ENCODE assay signal across 10 mouse cellular contexts in the genomic region with DNA sequence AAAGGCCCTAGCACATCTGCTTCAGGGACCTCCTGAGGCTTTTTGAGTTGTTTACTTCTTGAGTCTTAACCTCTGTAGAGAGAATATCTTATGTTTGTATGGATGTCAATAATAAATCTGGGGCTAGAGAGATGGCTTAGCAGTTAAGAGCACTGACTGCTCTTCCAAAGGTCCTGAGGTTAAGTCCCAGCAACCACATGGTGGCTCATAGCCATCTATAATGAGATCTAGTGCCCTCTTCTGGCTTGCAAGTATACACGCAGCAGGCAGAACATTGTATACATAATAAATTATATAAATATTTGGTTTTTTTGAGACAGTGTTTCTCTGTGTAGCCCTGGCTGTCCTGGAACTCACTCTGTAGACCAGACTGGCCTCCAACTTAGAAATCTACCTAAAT. TPM values are rescaled to one million over a fixed set of nuclear protein-coding genes. Genes with fewer than 3 reads are reported as not detected.
A peak's percentile ranks its signal among the peaks of the same experiment; 100 is the strongest.
DNase-seq lines count a peak whose midpoint lies in the region; ATAC-seq and TF ChIP-seq lines count a peak whose summit lies in the region.
"Had no signal": no experiment of that assay in that cellular context is flagged by ENCODE, and none has a peak within 500 bp of the region (broad histone marks: within the 10 kb centered on the region; RNA-seq: fewer than 3 reads in every experiment).

No protein-coding gene starts in this region.

- intact Hi-C loops in gastrocnemius, postnatal 14 days (cut with DNase I; ENCODE audit: low total_unique reads): loop anchor here (10.0 kb wide), 2 partner anchors 61 to 221 kb away; partner anchors contain the start of gene Arid3b

- H3K4me1 ChIP-seq in heart, postnatal 0 days (ENCODE audit: control insufficient read depth, insufficient read depth): peaks cover 13% of the 10 kb centered on the region
- peaks cover 11 to 19% of the 10 kb centered on the region in 2 experiments for H3K4me1 ChIP-seq in CH12.LX (ENCODE audit: control insufficient read depth in 1 of 2, insufficient read depth in 2 of 2)
- peaks cover 72% of the 10 kb centered on the region for H3K4me1 ChIP-seq in liver, embryonic 12.5 days
- H3K4me1 ChIP-seq in forebrain, embryonic 14.5 days (ENCODE audit: control insufficient read depth, insufficient read depth, low read length): no peaks in the 10 kb centered on the region
- H3K4me1 ChIP-seq: forebrain, embryonic 13.5 days had no signal

- H3K4me2 ChIP-seq in heart, postnatal 0 days (ENCODE audit: low read depth, low read length): no peak overlapping the region
- H3K4me2 ChIP-seq in CH12.LX (ENCODE audit: insufficient read depth, low read depth, poor library complexity, severe bottlenecking): no peak overlapping the region
- peak overlapping the region; percentile 11 for H3K4me2 ChIP-seq in liver, embryonic 12.5 days
- no peak overlapping the region for H3K4me2 ChIP-seq in forebrain, embryonic 14.5 days (ENCODE audit: low read length)
- H3K4me2 ChIP-seq: forebrain, embryonic 13.5 days had no signal

- H3K9ac ChIP-seq in heart, postnatal 0 days (replicated peaks; ENCODE audit: low read depth, low read length): no peak overlapping the region
- H3K9ac ChIP-seq in CH12.LX (ENCODE audit: insufficient read depth, low read depth): no peak overlapping the region
- H3K9ac ChIP-seq in liver, embryonic 12.5 days: peak overlapping the region; percentile 57
- H3K9ac ChIP-seq in forebrain, embryonic 14.5 days (ENCODE audit: low read length): no peak overlapping the region
- H3K9ac ChIP-seq: forebrain, embryonic 13.5 days had no signal

- no peaks in the 10 kb centered on the region for H3K79me2 ChIP-seq in CH12.LX (replicated peaks; ENCODE audit: control insufficient read depth, extremely low read depth, insufficient read depth, poor library complexity, severe bottlenecking)

- 10% methylated on average over 1 of the region's 1 CpGs for WGBS in heart, postnatal 0 days
- WGBS in liver, embryonic 12.5 days (ENCODE audit: insufficient replicate concordance): 0% methylated on average over 1 of the region's 1 CpGs
- WGBS in forebrain, embryonic 14.5 days: 24% methylated on average over 1 of the region's 1 CpGs

- no peaks in the 10 kb centered on the region for H3K27me3 ChIP-seq in heart, postnatal 0 days (ENCODE audit: control insufficient read depth, insufficient read depth, low read length)
- no peaks in the 10 kb centered on the region for H3K27me3 ChIP-seq in CH12.LX (replicated peaks)
- no peaks in the 10 kb centered on the region; the same call in 1 of the 2 replicates for H3K27me3 ChIP-seq in liver, embryonic 12.5 days (replicated peaks)
- no peaks in the 10 kb centered on the region for H3K27me3 ChIP-seq in forebrain, embryonic 14.5 days (replicated peaks; ENCODE audit: control insufficient read depth, insufficient read depth, low read length)
- H3K27me3 ChIP-seq: forebrain, embryonic 13.5 days had no signal

- dilution Hi-C loops in CH12.LX (cut with MboI; ENCODE audit: extremely low pct_ligation_motif_present, extremely low pct_unique_long_range_greater_than_20kb, low sequenced_read_pairs): no loop called here

- in situ Hi-C loops in CH12.LX (cut with MboI; ENCODE audit: low pct_ligation_motif_present, low pct_unique_long_range_greater_than_20kb, low sequenced_read_pairs): no loop called here

- H3K9me3 ChIP-seq in heart, postnatal 0 days (replicated peaks; ENCODE audit: control insufficient read depth, low read length): no peaks in the 10 kb centered on the region
- H3K9me3 ChIP-seq in CH12.LX (replicated peaks; ENCODE audit: low read length): no peaks in the 10 kb centered on the region
- no peaks in the 10 kb centered on the region for H3K9me3 ChIP-seq in liver, embryonic 12.5 days (replicated peaks)
- no peaks in the 10 kb centered on the region for H3K9me3 ChIP-seq in forebrain, embryonic 14.5 days (replicated peaks; ENCODE audit: control insufficient read depth, low read length)
- H3K9me3 ChIP-seq: forebrain, embryonic 13.5 days had no signal

- TF ChIP-seq EP300 in heart, postnatal 0 days (IDR thresholded peaks at IDR 0.05; ENCODE audit: low read depth): no peak
- no peak for TF ChIP-seq EP300 in CH12.LX (IDR thresholded peaks at IDR 0.05; ENCODE audit: low read length)

- TF ChIP-seq POLR2A in CH12.LX (IDR thresholded peaks at IDR 0.05; ENCODE audit: low read depth, low read length): no peak

- peak; percentile 43 for TF ChIP-seq CTCF in heart, postnatal 0 days (IDR thresholded peaks at IDR 0.05; ENCODE audit: low read depth)
- TF ChIP-seq CTCF in CH12.LX (conservative IDR thresholded peaks at IDR 0.05 in 1 of 2, IDR thresholded peaks at IDR 0.05 in 1 of 2; ENCODE audit: low read depth in 2 of 2, low read length in 2 of 2): peak in 1 of 2 experiments; percentile 73; a peak in 2 of 4 replicates

- peak; percentile 47 for TF ChIP-seq RAD21 in CH12.LX (IDR thresholded peaks at IDR 0.05; ENCODE audit: low read depth, low read length)

- ATAC-seq in heart, postnatal 0 days (ENCODE audit: insufficient read depth, low read depth): no peak
- ATAC-seq in liver, embryonic 12.5 days: no peak
- no peak for ATAC-seq in forebrain, embryonic 14.5 days
- ATAC-seq: forebrain, embryonic 13.5 days had no signal

- no peaks in the 10 kb centered on the region for H3K36me3 ChIP-seq in heart, postnatal 0 days (replicated peaks; ENCODE audit: control insufficient read depth, insufficient read depth, low read length)
- H3K36me3 ChIP-seq in CH12.LX (replicated peaks in 1 of 2; ENCODE audit: control insufficient read depth in 1 of 2, insufficient read depth in 1 of 2, low read length in 1 of 2): no peaks in the 10 kb centered on the region
- no peaks in the 10 kb centered on the region for H3K36me3 ChIP-seq in liver, embryonic 12.5 days
- no peaks in the 10 kb centered on the region for H3K36me3 ChIP-seq in forebrain, embryonic 14.5 days (ENCODE audit: control insufficient read depth, insufficient read depth, low read length)

- H3K4me3 ChIP-seq in heart, postnatal 0 days (ENCODE audit: low read depth, low read length): no peak overlapping the region
- no peak overlapping the region for H3K4me3 ChIP-seq in CH12.LX (replicated peaks in 1 of 3; ENCODE audit: low read depth in 2 of 3, low read length in 2 of 3, poor library complexity in 1 of 3)
- no peak overlapping the region for H3K4me3 ChIP-seq in liver, embryonic 12.5 days
- no peak overlapping the region for H3K4me3 ChIP-seq in forebrain, embryonic 14.5 days (ENCODE audit: low read depth, low read length)
- H3K4me3 ChIP-seq: forebrain, embryonic 13.5 days had no signal

- no peak for DNase-seq in heart, postnatal 0 days (ENCODE audit: low spot score)
- DNase-seq in heart, adult 11 months: no peak
- DNase-seq in 3T3-L1 (ENCODE audit: low read depth, low spot score) (peak; percentile 58), CH12.LX (ENCODE audit: extremely low read depth) (peak; percentile 46)
- no peak for DNase-seq in cerebellum, postnatal 25 days
- no peak for DNase-seq in forebrain, embryonic 14.5 days (ENCODE audit: low spot score)
- DNase-seq in gastrocnemius, postnatal 14 days: no peak
- DNase-seq: heart, postnatal 36 days had no signal

- H3K27ac ChIP-seq in heart, postnatal 0 days (ENCODE audit: low read depth): no peak overlapping the region
- H3K27ac ChIP-seq in CH12.LX (ENCODE audit: insufficient read depth, low read depth): no peak overlapping the region
- H3K27ac ChIP-seq in liver, embryonic 12.5 days: peak overlapping the region; percentile 100
- no peak overlapping the region for H3K27ac ChIP-seq in forebrain, embryonic 14.5 days (ENCODE audit: low read depth, low read length)
- H3K27ac ChIP-seq: forebrain, embryonic 13.5 days had no signal

TF ChIP-seq in CH12.LX, 34 proteins besides CTCF, POLR2A, EP300 and RAD21 (continues in another document):
- no peak for TF ChIP-seq RCOR1 (conservative IDR thresholded peaks at IDR 0.05; ENCODE audit: low read depth, low read length)
- TF ChIP-seq SIN3A (IDR thresholded peaks at IDR 0.05; ENCODE audit: low read length): no peak
- TF ChIP-seq UBTF (IDR thresholded peaks at IDR 0.05; ENCODE audit: low read depth, low read length): no peak
- TF ChIP-seq SMC3 (IDR thresholded peaks at IDR 0.05; ENCODE audit: low read depth, low read length): peak; percentile 60
- no peak for TF ChIP-seq ZNF384 (IDR thresholded peaks at IDR 0.05; ENCODE audit: low read depth, low read length)
- no peak for TF ChIP-seq ELF1 (IDR thresholded peaks at IDR 0.05; ENCODE audit: low read depth, low read length)
- peak; percentile 94 for TF ChIP-seq MYC (IDR thresholded peaks at IDR 0.05; ENCODE audit: low read depth, low read length)
- no peak for TF ChIP-seq ETS1 (conservative IDR thresholded peaks at IDR 0.05; ENCODE audit: low read depth, low read length)
- TF ChIP-seq ZMIZ1 (IDR thresholded peaks at IDR 0.05; ENCODE audit: low read depth, low read length): no peak
- TF ChIP-seq ZC3H11A (IDR thresholded peaks at IDR 0.05; ENCODE audit: low read depth, low read length): no peak; the same call in 1 of the 2 replicates
- no peak for TF ChIP-seq CHD1 (IDR thresholded peaks at IDR 0.05; ENCODE audit: low read depth, low read length)
- no peak for TF ChIP-seq USF1 (IDR thresholded peaks at IDR 0.05; ENCODE audit: low read depth, low read length)
- TF ChIP-seq MEF2A (IDR thresholded peaks at IDR 0.05; ENCODE audit: borderline replicate concordance, low read depth, low read length): no peak
- TF ChIP-seq PAX5 (IDR thresholded peaks at IDR 0.05; ENCODE audit: low read length): no peak
- no peak for TF ChIP-seq ZKSCAN1 (IDR thresholded peaks at IDR 0.05; ENCODE audit: borderline replicate concordance, low read depth, low read length)
- no peak for TF ChIP-seq POLR2AphosphoS2 (IDR thresholded peaks at IDR 0.05; ENCODE audit: low read depth, low read length)
- no peak for TF ChIP-seq MAZ (IDR thresholded peaks at IDR 0.05; ENCODE audit: low read depth, low read length)
- TF ChIP-seq MAX (IDR thresholded peaks at IDR 0.05; ENCODE audit: low read length): 0 out of 2 replicates have a peak, but pooled peaks have one; percentile 15
- TF ChIP-seq NELFE (IDR thresholded peaks at IDR 0.05; ENCODE audit: low read depth, low read length): no peak
- TF ChIP-seq NRF1 (IDR thresholded peaks at IDR 0.05; ENCODE audit: low read depth, low read length): no peak
- no peak for TF ChIP-seq TBP (conservative IDR thresholded peaks at IDR 0.05; ENCODE audit: low read depth, low read length)

RNA-seq across cellular contexts. Expression of gene Clk3, which starts 8.5 kb away (rescaled TPM):
- 27.5 and 40.8 TPM in 2 replicates for total RNA-seq in heart, postnatal 0 days (2014; rRNA removed; ENCODE audit: low replicate concordance)
- 31.9 and 34.8 TPM in 2 replicates for polyA plus RNA-seq in heart, postnatal 0 days (2015; fragmentation: Nextera tagmentation; extraction: Ambion mirVana)
- 39.9 and 46.7 TPM in 2 replicates for total RNA-seq in CH12.LX (2012; rRNA removed)
- total RNA-seq in CH12.LX (2014; rRNA removed): 69.0 and 87.7 TPM in 2 replicates
- polyA plus RNA-seq in CH12.LX (2012; ENCODE audit: insufficient read length, low read depth): 62.4 and 67.9 TPM in 2 replicates
- 99.8 and 104 TPM in 2 replicates for polyA plus RNA-seq in liver, embryonic 12.5 days (2016; fragmentation: Nextera tagmentation; extraction: Ambion mirVana)
- 92.3 and 94.9 TPM in 2 replicates for polyA plus RNA-seq in forebrain, embryonic 14.5 days (2014; fragmentation: Nextera tagmentation; extraction: Ambion mirVana)
- 10 to 100 TPM; 36.2 to 36.5 TPM for total RNA-seq in gastrocnemius, postnatal 14 days (2021)

Comparison
In these comparisons a context has a peak if more than half of its experiments do, and no peak if none do; other contexts are left out.
1. DNase-seq: peak in 3T3-L1 (single experiment) and CH12.LX (single experiment); none in heart, postnatal 0 days (single experiment), heart, adult 11 months (single experiment), cerebellum, postnatal 25 days (0 of 2), forebrain, embryonic 14.5 days (single experiment) and gastrocnemius, postnatal 14 days (single experiment).